Mouse (Mus musculus) brain, embryonic 14.5 days (tissue): ENCODE data around the gene Pidd1.
A peak's percentile ranks its signal among the peaks of the same experiment; 100 is the strongest.

Experiments used
- CTCF ChIP-seq: fragments of 200-500 bp; IDR thresholded peaks from 2 replicates; pipeline ENCODE4 v1.5.1; 2012; ENCODE audit warnings: inconsistent platforms, mild to moderate bottlenecking, moderate library complexity, borderline replicate concordance; ENCODE audit not compliant: insufficient read depth, insufficient read length; ENCODE audit errors: extremely low read depth
- POLR2A ChIP-seq: fragments of 200-500 bp; IDR thresholded peaks from 2 replicates; pipeline ENCODE4 v1.6.1; 2012; ENCODE audit warnings: mild to moderate bottlenecking, inconsistent platforms, borderline replicate concordance; ENCODE audit not compliant: poor library complexity, insufficient read depth, insufficient read length, severe bottlenecking; ENCODE audit errors: extremely low read depth

DNA sequence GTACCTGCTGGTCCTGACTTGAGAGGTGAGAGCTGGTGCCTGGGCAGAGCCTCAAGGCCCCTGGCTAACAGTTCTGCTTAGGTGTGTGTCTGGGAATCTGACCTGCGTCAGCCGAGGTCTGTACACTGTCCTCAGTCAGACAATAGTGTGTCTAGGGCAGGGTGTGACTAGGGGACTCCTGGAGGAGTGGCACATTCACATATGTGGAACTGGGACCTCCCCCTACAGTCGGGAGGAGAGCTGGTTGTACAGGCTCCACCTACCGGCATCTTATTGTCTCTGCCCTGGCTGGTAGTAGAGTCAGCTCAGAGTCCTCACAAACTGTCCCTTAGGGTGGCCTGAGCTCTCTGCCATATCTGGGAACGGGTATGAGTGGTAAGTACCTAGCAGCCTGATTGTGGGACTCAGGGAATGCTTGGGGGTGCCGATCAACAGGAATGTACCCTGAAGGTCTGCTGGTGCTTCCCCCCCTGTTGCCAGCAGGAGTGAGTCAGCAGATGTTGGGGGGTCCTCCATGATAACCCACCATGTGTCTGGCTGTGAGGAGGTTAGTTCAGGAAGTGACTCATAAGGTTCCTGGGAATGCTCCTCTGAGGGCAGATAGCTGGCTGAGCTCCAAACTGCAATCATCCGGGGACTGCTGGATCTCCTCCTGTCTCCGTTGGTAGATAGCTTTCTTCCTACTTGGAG is 24.8 kb upstream of the Pidd1 start:
- TF ChIP-seq CTCF: peak; percentile 50; the same call in 1 of the 2 replicates
- no peak; the same call in 1 of the 2 replicates for TF ChIP-seq POLR2A
